Mouse (Mus musculus): Measurements from ENCODE around the gene Dclre1a. TPM values are rescaled to one million over a fixed set of nuclear protein-coding genes. Genes with fewer than 3 reads are reported as not detected.
A peak's percentile ranks its signal among the peaks of the same experiment; 100 is the strongest.

The Dclre1a gene
- polyA plus RNA-seq, 1 experiment from 2014 or later: 12.5 TPM

- DNase-seq (peak; percentile 32), ATAC-seq (ENCODE audit: low FRiP score, low TSS enrichment) (no peak)
- no peaks in the 10 kb centered on the region for H3K27me3 ChIP-seq (ENCODE audit: control insufficient read depth, insufficient read depth, low read length)
- no peaks in the 10 kb centered on the region for H3K9me3 ChIP-seq (ENCODE audit: control insufficient read depth, low read length)
- H3K4me1 ChIP-seq (ENCODE audit: control insufficient read depth, insufficient read depth, low read length): peaks cover 18% of the 10 kb centered on the region
- no peak overlapping the region for H3K4me3 ChIP-seq (replicated peaks; ENCODE audit: low read depth, low read length)
- 42% methylated on average over 13 of the region's 13 CpGs for WGBS
- H3K9ac ChIP-seq (replicated peaks; ENCODE audit: low read length): no peak overlapping the region
- H3K27ac ChIP-seq (replicated peaks; ENCODE audit: low read depth, low read length): no peak overlapping the region
- H3K36me3 ChIP-seq (ENCODE audit: control insufficient read depth, insufficient read depth, low read length): no peaks in the 10 kb centered on the region
- no peak overlapping the region for H3K4me2 ChIP-seq (ENCODE audit: low read length)
Measured at GRCm38 (mm10) chr19:56484630-56485375, 63.2 kb downstream of the Dclre1a start.

Other genes with a start within 250 kb of the Dclre1a start
- 0.23 and 0.37 TPM in 2 replicates for gene Nrap, start 158.2 kb downstream of the Dclre1a start, polyA plus RNA-seq (2014; fragmentation: Nextera tagmentation; extraction: Ambion mirVana)
- 17.2 and 19.3 TPM in 2 replicates for gene Casp7, start 151.1 kb downstream of the Dclre1a start, polyA plus RNA-seq (2014; fragmentation: Nextera tagmentation; extraction: Ambion mirVana)
- 0.18 and 0.27 TPM in 2 replicates for gene Plekhs1, start 86.6 kb downstream of the Dclre1a start, polyA plus RNA-seq (2014; fragmentation: Nextera tagmentation; extraction: Ambion mirVana)
- gene Nhlrc2, start within 50 bp of the Dclre1a start, polyA plus RNA-seq (2014; fragmentation: Nextera tagmentation; extraction: Ambion mirVana): 9.4 and 11.5 TPM in 2 replicates
- 0.91 and 1.2 TPM in 2 replicates for gene Adrb1, start 174.0 kb upstream of the Dclre1a start, polyA plus RNA-seq (2014; fragmentation: Nextera tagmentation; extraction: Ambion mirVana)

All from midbrain, embryonic 14.5 days (tissue).